Mouse (Mus musculus): ENCODE results near the gene Nr6a1.

Gene Nr6a1

DNA sequence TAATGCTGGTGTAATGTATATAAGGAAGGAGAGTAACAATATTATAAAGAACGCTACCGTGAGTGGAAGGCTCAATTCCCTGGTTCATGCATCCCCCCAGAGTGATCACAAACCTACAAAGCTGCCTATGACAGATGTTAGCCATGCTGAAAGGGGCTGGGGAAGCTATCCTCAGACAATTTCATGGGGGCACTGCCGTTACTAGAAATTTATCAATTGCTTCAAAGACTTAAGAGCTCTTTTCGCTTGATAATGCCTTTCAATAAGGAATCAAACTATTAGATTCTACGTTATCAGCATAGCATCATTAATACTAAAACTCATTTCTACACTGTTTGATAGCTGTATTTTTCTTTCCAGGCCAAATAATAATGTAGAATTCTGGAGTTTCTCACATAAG lies 144.1 kb downstream of the Nr6a1 start:
- no peak for DNase-seq (ENCODE audit: low read depth, low spot score)

DNA sequence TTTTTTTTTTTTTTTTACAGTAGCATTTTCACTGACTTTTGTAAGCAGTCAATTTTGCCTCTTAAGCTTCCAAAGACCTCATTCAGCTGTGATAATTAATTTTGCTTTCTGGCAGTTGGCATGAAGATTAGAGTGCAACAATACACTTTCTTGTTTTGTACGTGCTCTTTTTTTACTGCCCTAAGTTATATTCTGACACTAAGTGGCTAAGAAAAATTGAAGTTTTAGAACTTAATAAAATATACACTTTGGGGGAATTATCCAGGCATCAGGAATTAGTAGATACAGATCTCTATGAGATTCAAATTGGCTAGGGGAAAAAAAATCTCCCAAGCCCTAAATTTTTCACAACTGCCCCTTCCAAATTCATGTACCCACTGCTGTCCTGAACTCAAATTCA lies 144.8 kb downstream of the Nr6a1 start:
- DNase-seq (ENCODE audit: low read depth, low spot score) = no peak

DNA sequence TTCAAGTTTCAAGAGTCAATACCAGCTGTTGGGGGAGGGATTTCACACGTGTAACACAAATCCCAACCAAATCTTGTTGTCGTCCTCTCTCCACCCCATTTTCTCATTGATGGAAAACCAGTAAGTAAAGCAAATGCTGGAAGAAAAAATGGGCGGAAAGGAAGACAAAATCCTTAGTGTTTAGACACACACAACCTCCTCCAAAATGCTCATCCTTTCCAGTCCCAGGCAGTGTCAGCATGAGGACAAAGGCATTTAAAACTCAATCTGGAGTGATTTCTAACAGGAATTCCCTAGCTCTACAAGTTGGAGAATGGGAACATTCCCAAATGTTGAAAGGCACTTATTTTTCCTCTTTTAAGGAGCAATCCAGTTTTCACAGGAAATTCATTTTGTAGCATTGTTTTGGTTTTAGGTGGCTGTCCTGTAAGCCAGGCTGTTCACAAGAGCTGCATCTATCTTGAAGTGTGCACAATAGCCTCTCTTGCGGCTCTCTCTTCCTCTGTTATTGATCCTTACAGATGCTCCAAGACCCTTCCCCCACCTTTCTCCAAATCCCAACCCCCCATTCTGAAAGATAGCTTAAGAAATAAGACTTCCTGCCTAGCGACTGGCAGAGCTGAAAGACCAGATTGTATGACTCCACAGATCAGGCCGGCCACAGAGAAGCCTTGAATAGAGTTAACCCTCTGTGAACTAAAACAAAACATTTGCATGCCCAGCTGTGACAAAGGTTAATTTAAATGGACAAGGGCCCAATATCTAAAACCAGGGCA lies 145.4 kb downstream of the Nr6a1 start:
- no peak for DNase-seq (ENCODE audit: low read depth, low spot score)

DNA sequence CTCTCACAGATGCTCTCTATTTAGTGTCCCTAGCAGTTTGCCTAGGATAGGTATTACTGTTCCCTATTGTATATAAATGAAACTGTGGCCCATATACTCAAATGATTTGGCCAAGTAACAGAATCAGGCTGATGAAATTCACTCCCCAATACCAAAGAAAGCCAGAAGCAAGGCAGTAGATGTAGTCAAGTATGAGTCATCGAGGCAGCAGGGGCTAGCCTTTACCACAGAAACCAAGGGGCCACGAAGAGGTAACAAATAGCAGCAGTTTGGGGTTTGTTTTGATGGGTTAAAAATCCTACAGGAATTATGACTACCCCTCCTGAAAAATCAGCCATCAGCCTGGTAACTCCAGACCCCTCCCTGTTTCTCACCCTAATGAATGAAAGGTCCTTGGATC lies 147.5 kb downstream of the Nr6a1 start:
- DNase-seq (ENCODE audit: low read depth, low spot score) = no peak

DNA sequence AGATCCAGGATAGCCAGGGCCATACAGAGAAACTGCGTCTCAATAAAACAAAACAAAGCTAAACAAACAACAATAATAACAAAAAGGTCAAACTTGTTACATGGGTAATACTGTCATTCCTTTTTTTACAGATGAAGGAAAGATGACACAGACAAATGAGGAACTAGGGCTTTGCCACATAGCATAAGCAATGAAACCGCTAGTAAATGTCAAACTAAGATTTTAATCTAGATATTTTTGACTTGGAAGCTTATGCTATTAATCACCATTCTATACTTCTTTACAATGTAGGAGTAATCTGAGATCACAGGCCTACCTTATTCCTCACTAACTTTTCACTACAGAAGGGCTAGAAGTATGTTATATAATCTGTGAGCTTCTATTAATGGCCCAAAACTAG lies 150.2 kb downstream of the Nr6a1 start:
- no peak for DNase-seq (ENCODE audit: low read depth, low spot score)

DNA sequence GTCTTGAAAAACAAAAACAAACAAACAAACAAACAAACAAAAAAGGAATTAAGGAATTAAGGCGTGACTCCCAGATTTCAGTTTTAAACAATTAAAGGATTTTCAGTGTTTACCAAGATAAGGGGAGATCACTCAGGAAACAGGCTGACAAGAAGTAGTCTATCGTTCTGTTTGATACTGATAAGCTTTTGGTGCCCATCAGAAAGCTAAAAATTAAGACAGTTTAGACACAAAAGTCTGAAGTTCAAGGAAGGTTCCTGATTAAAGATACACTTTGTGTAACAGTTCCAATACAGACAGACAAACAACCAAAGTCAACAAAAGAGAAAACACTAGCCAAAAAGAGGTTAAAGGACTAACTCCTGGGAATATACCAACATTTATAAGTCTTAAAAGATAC lies 152.6 kb downstream of the Nr6a1 start:
- no peak for DNase-seq (ENCODE audit: low read depth, low spot score)

DNA sequence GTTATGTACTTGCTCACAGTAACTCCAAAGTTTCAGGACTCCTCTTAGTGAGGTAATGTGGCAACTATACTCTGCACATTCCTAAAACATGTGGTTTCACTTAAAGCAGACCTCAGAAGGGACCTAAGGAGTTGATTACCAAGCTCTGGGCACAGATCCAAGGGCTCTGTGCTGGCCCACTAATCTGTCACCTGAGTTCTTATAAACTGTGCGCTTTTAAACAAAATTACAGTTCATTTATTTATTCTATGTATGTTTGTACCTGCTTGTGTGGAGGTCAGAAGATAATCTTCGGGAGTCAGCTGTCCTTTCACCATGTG lies 156.1 kb downstream of the Nr6a1 start:
- no peak for DNase-seq (ENCODE audit: low read depth, low spot score)

DNA sequence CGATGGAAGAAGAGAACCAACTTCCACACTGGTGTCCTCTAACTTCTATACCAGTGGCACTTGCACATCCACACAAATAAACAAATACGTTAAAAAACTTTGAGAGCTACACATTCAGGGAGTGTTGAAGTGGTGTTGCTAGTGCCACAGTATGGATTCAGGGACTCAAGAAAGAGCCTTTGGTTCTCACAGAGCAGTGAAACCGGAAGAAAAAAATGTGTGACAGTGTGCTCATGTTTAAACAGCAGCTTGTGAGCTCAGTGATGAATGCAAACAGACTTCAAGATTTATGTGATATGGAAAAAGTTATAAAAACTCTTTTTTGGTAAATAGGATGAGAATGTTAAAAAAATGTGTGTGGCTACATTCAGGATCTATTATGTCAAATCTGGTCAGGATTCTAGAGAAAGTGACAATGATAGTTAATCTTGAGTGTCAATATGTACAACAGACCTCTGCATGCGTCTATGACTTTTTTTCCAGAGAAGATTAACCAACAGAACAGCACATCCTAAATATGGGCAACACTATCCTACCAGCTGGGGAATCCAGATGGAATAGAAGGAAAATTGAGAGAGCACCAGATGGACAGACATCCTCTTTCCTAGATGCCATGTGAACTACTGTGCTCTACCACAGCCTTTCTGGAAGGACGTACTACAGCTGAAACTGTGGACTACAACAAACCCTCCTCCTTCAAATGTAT lies 156.6 kb downstream of the Nr6a1 start:
- no peak for DNase-seq (ENCODE audit: low read depth, low spot score)

DNA sequence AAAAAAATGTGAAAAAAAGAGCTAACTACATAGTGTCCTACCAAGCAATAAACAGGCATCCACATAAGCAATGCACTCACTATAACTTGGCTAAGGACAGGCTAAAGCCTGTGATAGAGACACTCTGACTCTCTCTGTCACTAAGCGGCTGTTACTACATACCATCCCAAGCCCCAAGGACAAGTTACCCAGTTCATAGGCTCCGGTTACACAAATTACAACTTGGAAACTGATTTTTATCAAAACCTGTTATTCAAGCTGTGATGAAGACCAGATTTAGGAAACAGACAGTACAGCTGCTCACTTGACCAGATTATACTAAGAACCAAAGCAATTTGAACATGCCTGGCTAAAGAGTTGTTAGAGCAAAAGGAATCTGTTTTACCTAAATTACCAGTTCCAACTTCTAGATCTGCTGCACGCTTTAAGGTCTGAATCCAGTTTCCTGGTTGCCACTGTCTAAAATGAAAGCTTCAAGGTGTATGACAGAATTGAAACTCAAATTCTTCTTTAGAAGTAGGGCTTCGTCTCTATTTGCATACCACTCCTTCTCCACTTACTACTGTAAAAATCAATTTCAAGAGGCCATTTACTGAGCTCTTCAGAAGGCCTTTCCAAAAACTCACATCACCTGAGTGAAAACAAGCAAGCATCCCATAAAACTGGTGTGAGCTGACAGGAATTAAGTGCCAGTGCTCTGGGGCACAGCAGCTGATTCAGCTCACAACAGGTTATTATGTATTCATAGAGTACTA lies 160.1 kb downstream of the Nr6a1 start:
- DNase-seq (ENCODE audit: low read depth, low spot score) = no peak

DNA sequence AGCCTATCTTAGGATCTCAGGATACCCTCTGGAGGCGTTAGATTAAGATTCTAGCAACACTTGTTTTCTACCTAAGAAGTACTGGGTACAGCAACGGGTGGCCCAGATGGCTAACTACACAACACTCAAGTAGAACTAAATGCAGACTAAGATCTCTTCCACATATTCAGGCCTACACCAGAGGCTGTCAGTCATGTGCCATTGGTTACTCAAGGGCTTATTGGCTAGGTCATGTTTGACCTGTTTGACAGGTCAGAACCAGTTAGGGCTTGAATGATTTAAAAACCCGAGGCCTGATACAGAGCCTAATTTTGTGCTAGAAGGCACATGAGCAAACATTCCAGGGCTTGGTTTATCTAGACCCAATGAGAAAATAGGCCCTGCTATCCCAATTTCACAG lies 187.6 kb downstream of the Nr6a1 start:
- DNase-seq (ENCODE audit: low read depth, low spot score) = no peak

DNA sequence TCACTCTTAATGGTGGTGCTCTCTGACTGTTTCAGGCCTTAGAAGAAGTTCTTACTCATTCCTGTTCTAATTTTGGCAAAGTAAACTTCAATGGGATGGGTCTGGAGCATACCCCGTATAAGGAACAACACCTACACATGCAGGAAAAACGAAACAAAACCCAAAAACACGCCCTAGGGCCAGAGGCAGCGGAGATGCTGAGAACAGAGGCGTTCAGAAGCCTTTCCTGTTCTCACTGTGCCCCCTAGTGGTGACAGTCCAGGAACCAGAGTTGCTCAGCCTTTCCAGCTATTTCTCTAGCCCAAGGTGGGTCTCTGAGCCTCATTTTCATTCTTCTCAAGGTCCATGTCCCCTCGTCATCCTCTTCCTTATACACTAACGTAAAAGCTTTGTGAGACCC lies 188.1 kb downstream of the Nr6a1 start:
- peak; percentile 72 for DNase-seq (ENCODE audit: low read depth, low spot score)

DNA sequence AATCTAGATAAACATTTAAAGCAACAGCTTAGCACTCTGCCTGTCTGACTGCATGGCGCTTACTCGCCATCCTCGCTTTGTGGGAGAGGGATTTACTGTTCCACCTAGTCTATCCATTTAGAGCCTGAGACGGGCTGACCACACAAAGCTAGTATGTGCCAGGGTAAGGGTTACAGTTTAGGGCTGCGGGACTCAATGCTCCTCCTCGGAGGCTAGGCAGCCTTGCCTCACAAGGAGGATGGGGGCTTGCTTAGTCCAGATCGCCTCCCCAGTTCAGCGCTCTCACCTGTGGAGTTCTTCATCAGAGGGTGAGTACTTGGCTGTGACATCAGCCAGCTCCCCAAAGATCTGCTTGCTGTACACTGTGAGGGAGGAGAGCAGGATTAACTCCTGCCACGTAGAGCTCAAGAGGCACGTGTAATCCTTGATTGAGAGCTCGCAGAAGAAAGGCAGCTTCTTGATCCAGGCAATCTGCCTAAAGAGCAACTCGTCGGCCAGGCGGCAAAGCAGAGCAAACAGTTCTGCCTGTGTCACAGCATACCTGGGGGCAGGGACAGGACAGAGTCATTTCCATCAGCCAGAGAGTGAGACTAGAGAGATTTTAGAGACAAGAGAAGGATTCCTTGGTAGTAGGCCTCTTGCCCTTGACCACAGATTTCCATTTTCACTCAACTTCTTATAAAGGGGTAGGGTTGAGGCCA lies 188.7 kb downstream of the Nr6a1 start:
- no peak for DNase-seq (ENCODE audit: low read depth, low spot score)

DNA sequence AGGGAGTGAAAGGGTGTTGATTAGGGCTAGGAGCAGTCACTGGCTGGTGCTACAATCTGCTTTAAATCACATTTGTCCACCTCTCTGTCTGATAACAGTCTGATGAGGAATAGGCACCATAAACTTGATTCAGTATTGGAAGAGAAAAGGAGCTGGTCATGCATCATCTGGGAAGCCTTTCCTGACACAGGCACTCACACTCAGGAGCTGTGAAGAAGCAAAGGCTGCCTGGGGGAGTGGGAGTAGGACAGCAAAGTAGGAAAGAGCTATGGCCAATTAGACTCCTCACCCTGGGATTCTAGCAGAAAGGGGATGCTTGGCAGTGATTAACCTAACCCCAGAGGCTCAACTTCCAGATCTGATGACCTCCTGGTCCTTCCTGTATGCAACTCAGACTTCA lies 191.7 kb downstream of the Nr6a1 start:
- no peak for DNase-seq (ENCODE audit: low read depth, low spot score)

DNA sequence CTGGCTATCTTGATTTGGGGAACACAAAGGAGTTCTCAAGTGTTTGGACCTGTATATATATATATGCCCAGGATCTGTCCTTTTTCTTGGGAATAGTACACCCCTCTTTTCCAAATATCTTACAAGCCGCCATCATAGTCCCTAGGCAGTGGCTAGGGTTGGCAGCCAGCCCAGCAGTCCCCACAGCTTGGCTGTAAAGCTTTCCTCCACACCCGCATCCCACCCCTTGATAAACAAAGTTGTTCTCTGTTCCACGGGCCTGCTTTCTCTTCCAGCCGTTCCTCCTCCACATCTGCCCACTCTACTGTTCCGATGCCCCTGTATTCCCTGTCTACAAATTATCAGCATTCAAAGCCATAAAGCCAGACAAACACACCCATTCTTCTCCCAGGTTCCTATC lies 192.8 kb downstream of the Nr6a1 start:
- no peak for DNase-seq (ENCODE audit: low read depth, low spot score)

DNA sequence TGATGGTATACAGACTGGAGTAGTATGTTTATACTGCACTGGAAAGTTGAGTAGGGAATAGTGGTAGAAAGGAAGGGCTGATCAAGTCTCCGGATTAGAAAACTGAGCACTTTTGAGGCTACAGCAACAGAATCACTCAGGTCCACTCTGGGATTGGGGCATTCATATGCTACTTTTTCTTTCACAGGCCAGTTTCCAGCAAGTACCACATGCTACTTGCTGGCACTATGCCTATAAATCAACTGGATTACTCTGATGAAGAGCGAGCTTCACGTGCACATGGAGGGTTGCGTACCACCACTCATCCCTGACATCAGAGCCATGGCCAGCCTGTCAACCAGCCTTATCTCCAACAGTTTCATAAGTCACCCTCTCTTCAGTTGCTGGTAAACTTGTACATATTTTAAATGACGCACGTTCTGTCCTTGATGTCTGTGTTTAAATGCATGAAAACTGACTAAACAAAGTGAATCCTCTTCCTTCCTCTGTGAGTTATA lies 197.1 kb downstream of the Nr6a1 start:
- no peak for DNase-seq (ENCODE audit: low read depth, low spot score)

DNA sequence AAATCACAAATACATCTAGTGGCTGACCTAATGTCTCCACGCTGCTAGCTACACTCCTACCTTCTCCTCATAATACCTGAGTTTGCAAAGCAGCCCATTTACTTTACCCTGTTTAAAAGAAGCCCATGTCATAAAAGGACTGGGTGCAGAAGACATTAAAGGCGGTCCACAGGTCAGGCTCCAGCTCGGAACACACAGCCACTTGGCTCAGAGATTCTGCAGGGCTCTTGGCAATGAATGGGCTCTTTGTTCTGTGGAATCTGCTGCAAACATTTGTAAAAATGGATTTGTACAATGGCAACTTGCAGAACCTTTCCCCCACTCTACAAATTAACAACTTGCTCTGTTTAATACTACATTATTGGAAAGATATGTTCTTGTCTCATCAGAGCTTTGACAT lies 202.1 kb downstream of the Nr6a1 start:
- no peak for DNase-seq (ENCODE audit: low read depth, low spot score)

DNA sequence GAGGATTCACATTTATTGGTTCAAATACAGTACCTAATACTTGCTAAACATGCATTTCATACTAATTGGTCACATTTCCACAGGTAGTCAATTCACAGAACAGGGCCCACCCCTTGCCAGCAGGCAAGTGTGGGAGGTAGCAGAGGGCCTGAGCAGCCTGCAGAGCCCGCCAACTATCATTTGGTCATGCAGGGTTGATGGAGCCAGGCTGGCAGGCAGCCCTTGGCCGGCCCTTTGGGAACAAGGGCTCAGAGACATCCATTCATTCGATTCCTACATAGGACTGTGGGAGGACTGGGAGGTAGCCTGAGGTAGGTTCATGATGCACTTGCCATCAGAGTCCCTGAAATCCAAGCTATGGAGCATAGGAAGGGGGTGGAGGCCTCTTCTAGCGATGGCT lies 204.1 kb downstream of the Nr6a1 start:
- no peak for DNase-seq (ENCODE audit: low read depth, low spot score)

DNA sequence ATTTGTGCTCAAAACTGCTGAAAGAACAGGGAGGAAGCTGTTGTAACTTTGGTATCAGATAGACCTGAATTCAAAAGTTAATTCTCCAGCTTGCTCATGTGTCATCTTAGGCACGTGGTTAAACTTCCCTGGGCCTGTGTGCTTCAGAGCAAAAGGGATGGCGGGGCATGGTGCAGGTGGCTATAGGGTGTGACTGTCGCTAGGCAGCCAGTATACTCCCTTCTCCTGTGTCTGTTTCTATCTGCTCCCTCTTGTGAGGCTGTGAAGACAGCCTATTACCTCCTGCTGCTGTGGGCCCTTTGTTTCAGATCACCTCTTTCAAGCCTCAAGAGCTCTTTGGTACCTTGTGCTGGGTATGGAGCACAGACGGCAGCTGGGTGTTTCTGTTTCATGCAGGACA lies 205.4 kb downstream of the Nr6a1 start:
- no peak for DNase-seq (ENCODE audit: low read depth, low spot score)

DNA sequence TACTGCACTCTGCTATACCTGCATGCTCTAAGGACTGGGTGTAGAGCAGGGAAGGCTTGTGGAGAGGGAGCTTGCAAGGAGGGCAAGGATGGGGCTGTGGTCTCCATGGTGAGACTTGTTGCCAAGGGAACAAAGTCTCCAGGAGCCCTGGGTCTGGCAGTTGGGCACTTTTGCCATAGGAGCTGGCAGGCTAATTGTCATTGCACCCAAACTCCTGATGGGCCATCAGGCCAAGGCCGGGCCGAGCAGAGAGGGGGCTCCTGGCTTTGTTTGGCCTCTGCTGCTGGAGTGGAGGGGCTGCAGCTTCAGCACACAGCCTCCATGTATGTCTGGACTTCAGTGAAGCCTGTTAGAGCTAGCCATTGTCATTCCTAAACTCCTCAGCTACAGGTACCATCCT lies 206.8 kb downstream of the Nr6a1 start:
- no peak for DNase-seq (ENCODE audit: low read depth, low spot score)

DNA sequence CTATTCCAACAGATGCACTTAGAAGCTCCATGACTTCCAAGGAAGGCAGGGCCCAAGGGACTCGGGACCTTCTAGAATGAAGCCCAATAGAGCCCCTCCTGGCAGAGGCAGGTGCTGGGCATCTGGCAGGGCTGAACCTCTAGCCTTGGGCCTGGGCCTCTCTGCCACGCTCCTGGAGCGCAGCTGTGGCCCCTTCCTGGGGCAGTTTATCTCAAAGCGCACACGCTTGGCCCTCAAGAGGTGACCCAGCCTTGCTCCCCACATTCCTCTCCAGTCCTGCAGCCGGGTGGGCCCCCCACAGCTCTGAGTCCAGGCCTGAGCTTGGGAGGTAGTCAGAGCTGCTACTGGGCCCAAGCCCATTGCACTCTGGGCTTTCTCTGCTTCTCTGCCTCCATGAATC lies 208.1 kb downstream of the Nr6a1 start:
- DNase-seq (ENCODE audit: low read depth, low spot score) = no peak

DNA sequence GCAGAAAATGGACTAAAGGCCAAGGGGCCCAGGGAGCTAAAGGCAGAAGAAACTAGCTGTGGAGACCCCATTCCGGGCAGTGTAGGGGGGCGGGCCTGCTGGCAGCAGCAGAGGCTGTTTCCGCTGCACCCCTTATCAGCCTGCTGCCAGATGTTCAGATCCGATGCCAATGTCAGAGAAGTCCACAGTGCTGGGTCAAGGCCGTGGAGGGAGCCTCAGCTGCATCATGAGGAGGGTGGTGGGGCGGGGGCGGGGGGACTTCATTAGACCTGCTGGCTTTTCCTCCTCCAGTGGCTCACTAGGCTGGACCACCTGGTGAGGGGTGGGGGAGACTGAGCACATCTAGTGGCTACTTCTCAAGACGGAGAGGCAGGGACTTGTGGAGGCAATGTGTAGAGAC lies 208.8 kb downstream of the Nr6a1 start:
- DNase-seq (ENCODE audit: low read depth, low spot score) = no peak

DNA sequence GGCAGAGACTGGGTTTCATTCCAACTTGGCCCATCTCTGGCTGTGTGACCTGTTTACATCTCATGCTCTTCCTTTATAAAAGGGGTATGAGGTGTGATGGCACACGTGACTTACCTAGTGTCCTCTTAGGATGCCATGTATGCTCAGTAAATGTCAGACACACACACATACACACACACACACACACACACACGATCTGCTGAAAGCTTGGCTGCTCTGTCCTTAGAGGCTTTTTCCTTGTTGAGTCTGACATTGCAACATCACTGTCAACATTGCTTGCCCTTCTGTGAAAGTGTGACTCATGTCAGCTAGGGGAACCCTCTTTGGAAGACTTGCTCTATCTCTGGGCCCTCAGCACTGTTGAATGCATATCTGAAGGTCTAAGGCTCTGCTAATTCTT lies 210.1 kb downstream of the Nr6a1 start:
- no peak for DNase-seq (ENCODE audit: low read depth, low spot score)
